Mouse (Mus musculus): Measurements from ENCODE around the gene Zfp619.

GRCm38 (mm10) chr7:39518362-39518761 lies 796 bp downstream of the Zfp619 start:
- no peak for TF ChIP-seq CTCF (IDR thresholded peaks at IDR 0.05; ENCODE audit: control insufficient read depth, insufficient read depth, low read length)
- no peak for TF ChIP-seq POLR2A (IDR thresholded peaks at IDR 0.05; ENCODE audit: borderline replicate concordance, control insufficient read depth, low read depth, low read length)

Measured in bone marrow, adult 2 months (tissue).